Mouse (Mus musculus) CH12.LX (cell line): ENCODE results near the gene Tnnc1. TPM values are rescaled to one million over a fixed set of nuclear protein-coding genes. Genes with fewer than 3 reads are reported as not detected.
A peak's percentile ranks its signal among the peaks of the same experiment; 100 is the strongest.

Source experiments
- DNase-seq: peaks from one replicate; pipeline ENCODE4 v3.0.0-alpha.2; 2013; ENCODE audit errors: extremely low read depth
- H3K27ac ChIP-seq: 2 replicates; pipeline ENCODE4 v1.5.1; 2012; ENCODE audit warnings: low read depth, mild to moderate bottlenecking, control low read depth, moderate library complexity; ENCODE audit not compliant: insufficient read depth
- H3K27me3 ChIP-seq: replicated peaks from 2 replicates; pipeline ENCODE3; 2012; ENCODE audit warnings: inconsistent platforms
- H3K36me3 ChIP-seq, 2 experiments: replicated peaks in 1 of 2; 2 replicates each; pipeline versions ENCODE3 to v1.6.1; 2012; ENCODE audit warnings: inconsistent platforms in 1 of 2, low read length in 1 of 2, mild to moderate bottlenecking in 1 of 2, mixed read lengths in 1 of 2, moderate library complexity in 1 of 2; ENCODE audit not compliant: control insufficient read depth in 1 of 2, insufficient read depth in 1 of 2
- H3K4me1 ChIP-seq, 2 experiments: 2 replicates each; pipeline ENCODE4 v1.6.1; 2012; ENCODE audit warnings: inconsistent platforms in 1 of 2, moderate library complexity in 1 of 2; ENCODE audit not compliant: insufficient read depth in 2 of 2, control insufficient read depth in 1 of 2
- H3K4me2 ChIP-seq: 2 replicates; pipeline ENCODE4 v1.6.1; 2012; ENCODE audit warnings: low read depth, mild to moderate bottlenecking, control low read depth; ENCODE audit not compliant: poor library complexity, insufficient read depth, severe bottlenecking
- H3K4me3 ChIP-seq, 3 experiments: fragments of 150-350 bp in 1 of 3; sonication (generic) in 1 of 3; replicated peaks in 1 of 3; 2 replicates each; pipeline versions ENCODE3 to v1.5.1; 2011 to 2012; ENCODE audit warnings: low read depth in 2 of 3, low read length in 2 of 3, mild to moderate bottlenecking in 2 of 3, moderate library complexity in 2 of 3, control low read depth in 1 of 3, improper control_type of control experiment in 1 of 3, inconsistent platforms in 1 of 3, mixed read lengths in 1 of 3; ENCODE audit not compliant: poor library complexity in 1 of 3
- H3K79me2 ChIP-seq: replicated peaks from 2 replicates; pipeline ENCODE4 v1.6.1; 2012; ENCODE audit warnings: mild to moderate bottlenecking, moderate library complexity; ENCODE audit not compliant: control insufficient read depth, poor library complexity, insufficient read depth, severe bottlenecking; ENCODE audit errors: extremely low read depth
- H3K9ac ChIP-seq: 2 replicates; pipeline ENCODE4 v1.6.1; 2012; ENCODE audit warnings: low read depth, mild to moderate bottlenecking, control low read depth, moderate library complexity; ENCODE audit not compliant: insufficient read depth
- H3K9me3 ChIP-seq: replicated peaks from 2 replicates; pipeline ENCODE3; 2012; ENCODE audit warnings: low read length, inconsistent platforms, mixed read lengths
- BHLHE40 ChIP-seq: IDR thresholded peaks from 2 replicates; pipeline ENCODE4 v1.6.1; 2011; ENCODE audit warnings: mild to moderate bottlenecking, low read depth, low read length, improper control_type of control experiment
- CHD1 ChIP-seq: IDR thresholded peaks from 2 replicates; pipeline ENCODE4 v1.6.1; 2012; ENCODE audit warnings: low read depth, low read length, improper control_type of control experiment, inconsistent platforms
- CHD2 ChIP-seq: IDR thresholded peaks from 2 replicates; pipeline ENCODE4 v1.6.1; 2011; ENCODE audit warnings: low read length, improper control_type of control experiment
- CTCF ChIP-seq, 2 experiments: IDR thresholded peaks in 1 of 2; conservative IDR thresholded peaks in 1 of 2; 2 replicates each; pipeline ENCODE4 v1.5.1; 2011 to 2012; ENCODE audit warnings: low read depth in 2 of 2, low read length in 2 of 2, improper control_type of control experiment in 1 of 2, inconsistent platforms in 1 of 2, mild to moderate bottlenecking in 1 of 2, moderate library complexity in 1 of 2
- E2F4 ChIP-seq: IDR thresholded peaks from 2 replicates; pipeline ENCODE4 v1.6.1; 2011; ENCODE audit warnings: low read depth, low read length, improper control_type of control experiment; ENCODE audit not compliant: insufficient replicate concordance
- ELF1 ChIP-seq: IDR thresholded peaks from 2 replicates; pipeline ENCODE4 v1.6.1; 2014; ENCODE audit warnings: low read depth, mild to moderate bottlenecking, inconsistent platforms, low read length, improper control_type of control experiment
- ETS1 ChIP-seq: conservative IDR thresholded peaks from 2 replicates; pipeline ENCODE4 v1.6.1; 2012; ENCODE audit warnings: low read depth, mild to moderate bottlenecking, inconsistent platforms, low read length, improper control_type of control experiment, moderate library complexity
- GABPA ChIP-seq: IDR thresholded peaks from 2 replicates; pipeline ENCODE4 v1.6.1; 2012; ENCODE audit warnings: low read depth, low read length, improper control_type of control experiment, inconsistent platforms; ENCODE audit not compliant: insufficient replicate concordance
- HCFC1 ChIP-seq: IDR thresholded peaks from 2 replicates; pipeline ENCODE4 v1.6.1; 2012; ENCODE audit warnings: low read depth, mild to moderate bottlenecking, inconsistent platforms, low read length, improper control_type of control experiment
- IRF4 ChIP-seq: IDR thresholded peaks from 2 replicates; pipeline ENCODE4 v1.6.1; 2014; ENCODE audit warnings: low read depth, mild to moderate bottlenecking, inconsistent platforms, low read length, improper control_type of control experiment
- JUN ChIP-seq: IDR thresholded peaks from 2 replicates; pipeline ENCODE4 v1.6.1; 2011; ENCODE audit warnings: low read depth, mild to moderate bottlenecking, low read length, improper control_type of control experiment, moderate library complexity; ENCODE audit not compliant: insufficient read depth
- JUND ChIP-seq: conservative IDR thresholded peaks from 2 replicates; pipeline ENCODE4 v1.6.1; 2011; ENCODE audit warnings: low read depth, low read length, improper control_type of control experiment
- KAT2A ChIP-seq: IDR thresholded peaks from 2 replicates; pipeline ENCODE4 v1.6.1; 2012; ENCODE audit warnings: low read length, improper control_type of control experiment, inconsistent platforms; ENCODE audit not compliant: insufficient replicate concordance
- MAFK ChIP-seq: IDR thresholded peaks from 2 replicates; pipeline ENCODE4 v1.6.1; 2011; ENCODE audit warnings: low read length, improper control_type of control experiment; ENCODE audit not compliant: insufficient replicate concordance
- MAX ChIP-seq: IDR thresholded peaks from 2 replicates; pipeline ENCODE4 v1.6.1; 2011; ENCODE audit warnings: low read length, improper control_type of control experiment
- MEF2A ChIP-seq: IDR thresholded peaks from 2 replicates; pipeline ENCODE4 v1.6.1; 2014; ENCODE audit warnings: low read depth, mild to moderate bottlenecking, inconsistent platforms, low read length, improper control_type of control experiment, borderline replicate concordance
- NELFE ChIP-seq: IDR thresholded peaks from 2 replicates; pipeline ENCODE4 v1.6.1; 2011; ENCODE audit warnings: low read depth, low read length, improper control_type of control experiment
- NRF1 ChIP-seq: IDR thresholded peaks from 2 replicates; pipeline ENCODE4 v1.6.1; 2014; ENCODE audit warnings: low read depth, mild to moderate bottlenecking, inconsistent platforms, low read length, improper control_type of control experiment, moderate library complexity
- PAX5 ChIP-seq: IDR thresholded peaks from 2 replicates; pipeline ENCODE4 v1.6.1; 2012; ENCODE audit warnings: low read length, inconsistent platforms, mixed read lengths
- POLR2A ChIP-seq: IDR thresholded peaks from 2 replicates; pipeline ENCODE4 v1.6.1; 2011; ENCODE audit warnings: low read depth, mild to moderate bottlenecking, improper control_type of control experiment, low read length
- POLR2AphosphoS2 ChIP-seq: IDR thresholded peaks from 2 replicates; pipeline ENCODE4 v1.6.1; 2011; ENCODE audit warnings: low read depth, low read length, improper control_type of control experiment
- RCOR1 ChIP-seq: conservative IDR thresholded peaks from 2 replicates; pipeline ENCODE4 v1.6.1; 2012; ENCODE audit warnings: low read depth, mild to moderate bottlenecking, inconsistent platforms, low read length, improper control_type of control experiment
- SIN3A ChIP-seq: IDR thresholded peaks from 2 replicates; pipeline ENCODE4 v1.6.1; 2012; ENCODE audit warnings: low read length, improper control_type of control experiment, inconsistent platforms
- SMC3 ChIP-seq: IDR thresholded peaks from 2 replicates; pipeline ENCODE4 v1.6.1; 2011; ENCODE audit warnings: low read depth, low read length, improper control_type of control experiment
- TBP ChIP-seq: conservative IDR thresholded peaks from 2 replicates; pipeline ENCODE4 v1.6.1; 2011; ENCODE audit warnings: low read depth, low read length, improper control_type of control experiment
- TCF12 ChIP-seq: IDR thresholded peaks from 2 replicates; pipeline ENCODE4 v1.6.1; 2014; ENCODE audit warnings: low read depth, mild to moderate bottlenecking, inconsistent platforms, low read length, improper control_type of control experiment
- UBTF ChIP-seq: IDR thresholded peaks from 2 replicates; pipeline ENCODE4 v1.6.1; 2012; ENCODE audit warnings: low read depth, mild to moderate bottlenecking, inconsistent platforms, low read length, improper control_type of control experiment, moderate library complexity
- ZC3H11A ChIP-seq: IDR thresholded peaks from 2 replicates; pipeline ENCODE4 v1.6.1; 2012; ENCODE audit warnings: low read depth, mild to moderate bottlenecking, inconsistent platforms, low read length, improper control_type of control experiment
- ZKSCAN1 ChIP-seq: IDR thresholded peaks from 2 replicates; pipeline ENCODE4 v1.6.1; 2012; ENCODE audit warnings: low read depth, inconsistent platforms, low read length, improper control_type of control experiment, borderline replicate concordance
- ZMIZ1 ChIP-seq: IDR thresholded peaks from 2 replicates; pipeline ENCODE4 v1.6.1; 2012; ENCODE audit warnings: low read depth, mild to moderate bottlenecking, inconsistent platforms, low read length, improper control_type of control experiment
- dilution Hi-C: fragments of 300-500 bp; cut with MboI; formaldehyde crosslinking; loops from 2 replicates; pipeline ENCODE4 v1.14.3; 2020; ENCODE audit warnings: low sequenced_read_pairs; ENCODE audit not compliant: extremely low pct_unique_long_range_greater_than_20kb, extremely low pct_ligation_motif_present
- in situ Hi-C: fragments of 300-500 bp; cut with MboI; formaldehyde crosslinking; loops from 3 replicates; pipeline ENCODE4 v1.14.3; 2019; ENCODE audit warnings: low sequenced_read_pairs, low pct_ligation_motif_present, low pct_unique_long_range_greater_than_20kb, mixed read lengths
- polyA plus RNA-seq: library from polyadenylated mRNA; unstranded; fragments of >175 nt; gene quantifications from 2 replicates; pipeline ENCODE4 v1.2.1, GENCODE M21; 2012; ENCODE audit warnings: low read depth; ENCODE audit not compliant: insufficient read length
- total RNA-seq, 2 experiments: library from RNA; depleted of rRNA; stranded (reverse); fragments of 300-350 nt in 1 of 2; fragments of >200 nt in 1 of 2; gene quantifications; 2 replicates each; pipeline ENCODE4 v1.2.3; 2012 to 2014

Gene Tnnc1
- total and polyA plus RNA-seq, 3 experiments = 0.25 to 0.66 (median 0.63) TPM

- dilution Hi-C loops (no loop called here), in situ Hi-C loops (loop anchor here (5.0 kb wide), 1 partner anchor 35 kb away; the partner anchor contains the start of genes Bap1 and Phf7)
- TF ChIP-seq TCF12 = no peak
- no peak for TF ChIP-seq CTCF (conservative IDR thresholded peaks at IDR 0.05 in 1 of 2, IDR thresholded peaks at IDR 0.05 in 1 of 2; ENCODE audit: low read depth in 2 of 2, low read length in 2 of 2)
- TF ChIP-seq POLR2A = no peak
- no peak for TF ChIP-seq KAT2A
- TF ChIP-seq E2F4 = no peak
- TF ChIP-seq IRF4 = no peak
- TF ChIP-seq MEF2A = no peak
- no peak for TF ChIP-seq NRF1
- TF ChIP-seq HCFC1 = no peak
- no peak for TF ChIP-seq PAX5
- no peak for TF ChIP-seq MAX
- no peak for TF ChIP-seq SMC3
- TF ChIP-seq SIN3A = no peak
- Histone ChIP-seq H3K4me1 (peaks cover 12 to 30% of the 10 kb centered on the region in 2 experiments), H3K4me2 (peak within 1 kb of the TSS; percentile 18; the same call in 1 of the 2 replicates), H3K9me3 (no peaks in the 10 kb centered on the region), H3K27ac (no peak within 1 kb of the TSS), H3K9ac (peak within 1 kb of the TSS; percentile 5; the same call in 1 of the 2 replicates), H3K36me3 (peaks cover 0 to 1% of the 10 kb centered on the region in 2 experiments), H3K4me3 (peak within 1 kb of the TSS in 2 of 3 experiments; percentile 33 to 37), H3K79me2 (no peaks in the 10 kb centered on the region), H3K27me3 (peaks cover 11% of the 10 kb centered on the region)
- DNase-seq = no peak
These were observed 8.7 kb downstream of the Tnnc1 start, which contains the start of gene Nisch for GRCm38 (mm10) chr14:31216846-31217245. TSS of gene Nisch (minus strand) at chr14:31216946.

- Histone ChIP-seq H3K9me3 (no peaks in the 10 kb centered on the region), H3K36me3 (peaks cover 0 to 4% of the 10 kb centered on the region in 2 experiments), H3K27me3 (peaks cover 13% of the 10 kb centered on the region), H3K79me2 (no peaks in the 10 kb centered on the region), H3K9ac (no peak within 1 kb of the TSS), H3K4me2 (peak within 1 kb of the TSS; percentile 18; the same call in 1 of the 2 replicates), H3K4me1 (peaks cover 12 to 30% of the 10 kb centered on the region in 2 experiments), H3K27ac (no peak within 1 kb of the TSS), H3K4me3 (peak within 1 kb of the TSS in 2 of 3 experiments; percentile 33 to 37)
- dilution Hi-C loops = no loop called here
- in situ Hi-C loops = loop anchor here (5.0 kb wide), 1 partner anchor 35 kb away; the partner anchor contains the start of genes Bap1 and Phf7
- peak; percentile 67 for DNase-seq
- peak; percentile 70; the same call in 1 of the 2 replicates for TF ChIP-seq E2F4
- no peak for TF ChIP-seq ETS1
- no peak; the same call in 1 of the 2 replicates for TF ChIP-seq RCOR1
- no peak for TF ChIP-seq JUN
- TF ChIP-seq ELF1 = peak; percentile 47; the same call in 1 of the 2 replicates
- TF ChIP-seq TCF12 = peak; percentile 68; the same call in 1 of the 2 replicates
- TF ChIP-seq MEF2A = peak; percentile 38; the same call in 1 of the 2 replicates
- TF ChIP-seq PAX5 = no peak
- TF ChIP-seq GABPA = no peak
- peak; percentile 19 to 88; a peak in 3 of 4 replicates for TF ChIP-seq CTCF (conservative IDR thresholded peaks at IDR 0.05 in 1 of 2, IDR thresholded peaks at IDR 0.05 in 1 of 2; ENCODE audit: low read depth in 2 of 2, low read length in 2 of 2)
- no peak; the same call in 1 of the 2 replicates for TF ChIP-seq HCFC1
- no peak for TF ChIP-seq ZKSCAN1
- TF ChIP-seq MAX = 0 out of 2 replicates have a peak, but pooled peaks have one; percentile 34
- TF ChIP-seq ZMIZ1 = no peak
- no peak for TF ChIP-seq POLR2AphosphoS2
- TF ChIP-seq NRF1 = no peak
- TF ChIP-seq SIN3A = no peak
- TF ChIP-seq IRF4 = peak; percentile 36; the same call in 1 of the 2 replicates
- no peak for TF ChIP-seq CHD1
- TF ChIP-seq TBP = peak; percentile 95
- TF ChIP-seq ZC3H11A = no peak
- TF ChIP-seq BHLHE40 = 0 out of 2 replicates have a peak, but pooled peaks have one; percentile 20
- 0 out of 2 replicates have a peak, but pooled peaks have one; percentile 53 for TF ChIP-seq NELFE
- no peak for TF ChIP-seq UBTF
- no peak for TF ChIP-seq CHD2
- no peak for TF ChIP-seq MAFK
- no peak for TF ChIP-seq JUND
These were observed 9.6 kb downstream of the Tnnc1 start, which contains the start of gene Sema3g for GRCm38 (mm10) chr14:31217666-31218065. TSS of gene Sema3g (plus strand) at chr14:31217860.
